Mouse (Mus musculus) cortical plate, adult 2 months (tissue): ENCODE measurements around the gene Ppp6r2. TPM values are rescaled to one million over a fixed set of nuclear protein-coding genes. Genes with fewer than 3 reads are reported as not detected.

Experiments used
- H3K27ac ChIP-seq: fragments of 200-500 bp; 2 replicates; pipeline ENCODE4 v1.5.1; 2012; ENCODE audit warnings: low read length, control low read depth, inconsistent platforms; ENCODE audit not compliant: insufficient read depth
- H3K4me1 ChIP-seq: fragments of 200-500 bp; 2 replicates; pipeline ENCODE4 v1.6.1; 2011; ENCODE audit warnings: low read length; ENCODE audit not compliant: control insufficient read depth, insufficient read depth
- H3K4me3 ChIP-seq: fragments of 200-500 bp; 2 replicates; pipeline ENCODE4 v1.5.1; 2011; ENCODE audit warnings: mild to moderate bottlenecking, low read length, control low read depth; ENCODE audit not compliant: insufficient read depth
- CTCF ChIP-seq: fragments of 200-500 bp; IDR thresholded peaks from 2 replicates; pipeline ENCODE4 v1.5.1; 2011; ENCODE audit warnings: mild to moderate bottlenecking, control low read depth, low read length; ENCODE audit not compliant: insufficient read depth; ENCODE audit errors: extremely low read depth
- POLR2A ChIP-seq: fragments of 200-500 bp; IDR thresholded peaks from 2 replicates; pipeline ENCODE4 v1.6.1; 2011; ENCODE audit warnings: mild to moderate bottlenecking, low read length, control low read depth; ENCODE audit not compliant: insufficient read depth; ENCODE audit errors: extremely low read depth
- polyA plus RNA-seq: library from polyadenylated mRNA; depleted of rRNA; stranded (reverse); fragments of >200 nt; gene quantifications from 2 replicates; pipeline ENCODE4 v1.2.3, GENCODE M21; 2012; rRNA removed

Gene Ppp6r2
- polyA plus RNA-seq: 119 and 135 TPM in 2 replicates

DNA sequence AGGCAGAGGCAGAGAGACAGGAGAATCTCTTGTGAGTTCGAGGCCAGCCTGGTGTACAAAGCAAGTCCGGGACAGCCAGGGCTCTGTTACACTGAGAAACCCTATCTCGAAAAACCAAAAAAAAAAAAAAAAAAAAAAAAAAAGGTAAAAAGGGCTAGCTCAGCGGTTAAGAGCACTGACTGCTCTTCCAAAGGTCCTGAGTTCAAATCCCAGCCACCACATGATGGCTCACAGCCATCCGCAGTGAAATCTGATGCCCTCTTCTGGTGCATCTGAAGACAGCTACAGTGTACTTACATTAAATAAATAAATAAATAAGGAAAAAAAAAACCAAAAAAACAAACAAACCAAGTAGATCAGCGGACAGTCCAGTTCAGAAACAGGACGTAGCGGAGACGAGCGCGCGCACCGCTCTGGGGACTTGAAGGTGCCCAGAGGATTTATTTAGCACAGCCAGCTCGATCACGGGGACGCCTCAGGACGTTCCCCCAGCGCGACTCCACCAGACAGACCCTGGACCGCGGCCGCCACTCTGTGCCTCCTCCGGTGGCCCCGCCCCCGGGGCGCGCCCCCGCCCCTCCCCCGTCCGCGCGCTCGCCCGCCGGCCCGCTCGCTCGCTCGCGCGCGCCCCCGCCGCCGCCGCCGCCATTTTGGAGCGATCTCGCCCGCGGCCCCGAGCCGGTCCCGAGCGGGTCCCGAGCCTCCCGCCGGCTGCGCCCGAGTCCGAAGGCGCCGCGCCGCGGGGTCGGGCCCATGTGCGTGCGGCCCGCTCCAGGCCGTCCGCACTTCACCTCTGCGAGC, at the start of gene Ppp6r2:
Gene Ppp6r2, plus strand, starts transcription at position 639 of the 801 bp plus-strand sequence.
- Histone ChIP-seq H3K4me1 (peaks cover 6% of the 10 kb centered on the region), H3K27ac (peak within 1 kb of the TSS; percentile 100), H3K4me3 (peak within 1 kb of the TSS; percentile 91)
- TF ChIP-seq CTCF: no peak
- 0 out of 2 replicates have a peak, but pooled peaks have one; percentile 21 for TF ChIP-seq POLR2A

DNA sequence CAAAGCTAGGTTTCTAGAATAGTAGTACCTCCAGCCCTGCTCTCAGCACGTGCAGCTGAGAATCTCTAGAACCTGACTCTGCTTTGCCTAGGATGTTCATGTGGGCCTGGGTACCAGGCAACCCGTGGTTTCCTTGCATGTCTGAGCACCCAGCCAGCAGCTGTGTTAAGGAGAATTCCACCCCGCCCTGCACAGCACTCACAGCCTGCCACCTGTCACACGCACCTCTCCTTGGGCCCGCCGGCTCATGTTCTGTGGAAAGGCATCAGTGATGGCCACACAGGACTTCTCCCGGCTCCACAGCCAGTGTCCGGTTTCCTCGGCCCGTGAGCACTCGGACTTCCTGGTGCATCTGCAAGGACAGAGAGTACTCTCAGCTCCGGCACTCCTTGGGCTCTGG, 45.9 kb upstream of the Ppp6r2 start:
- no peak overlapping the region for H3K27ac ChIP-seq
- H3K4me1 ChIP-seq: peaks cover 7% of the 10 kb centered on the region
- no peak overlapping the region for H3K4me3 ChIP-seq
- TF ChIP-seq CTCF (no peak), POLR2A (no peak)

DNA sequence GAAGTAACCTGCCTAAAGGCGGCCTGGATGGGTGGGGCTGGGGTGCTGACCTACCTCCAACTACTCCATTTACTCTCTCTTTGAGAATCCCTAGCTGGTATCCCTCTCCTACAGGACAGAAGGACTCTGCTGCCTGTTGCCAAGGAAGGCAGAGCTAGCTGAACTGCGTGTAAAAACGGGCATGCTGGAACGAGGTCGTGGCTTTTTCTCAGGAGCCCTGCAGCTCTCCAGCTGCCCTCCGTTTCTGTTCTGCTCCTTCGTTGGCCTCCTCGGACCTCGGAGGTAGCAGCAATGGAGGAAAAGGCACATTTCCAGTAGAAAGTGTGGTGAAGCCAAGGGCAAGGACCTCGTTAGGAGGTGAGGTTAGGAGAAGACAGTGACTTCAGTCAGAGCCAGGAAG, 42.4 kb upstream of the Ppp6r2 start:
- H3K27ac ChIP-seq: peak overlapping the region; percentile 2; the same call in 1 of the 2 replicates
- TF ChIP-seq CTCF: no peak
- no peak for TF ChIP-seq POLR2A
- H3K4me1 ChIP-seq: peaks cover 9% of the 10 kb centered on the region
- H3K4me3 ChIP-seq: 0 out of 2 replicates have a peak overlapping the region, but pooled peaks have one; percentile 3

DNA sequence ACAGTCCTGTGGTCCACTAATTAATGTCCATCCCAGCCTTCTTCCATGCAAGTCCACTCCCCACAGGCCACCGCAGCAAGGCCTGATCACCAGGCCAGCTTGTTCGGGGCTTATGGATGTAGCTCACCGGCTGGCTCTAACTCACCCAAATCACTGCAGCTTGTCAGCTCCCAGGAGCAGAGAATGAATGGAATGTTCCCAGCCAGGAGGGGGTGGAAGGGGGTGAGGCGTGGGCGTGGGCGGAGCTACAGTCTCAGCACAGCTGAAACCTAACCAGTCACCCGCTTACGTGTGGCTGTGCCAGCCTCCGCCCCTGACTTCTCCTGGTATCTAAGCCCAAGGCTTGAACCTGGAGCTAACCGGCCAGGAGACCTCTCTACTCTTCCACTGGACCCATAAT, 41.9 kb upstream of the Ppp6r2 start:
- H3K4me1 ChIP-seq: peaks cover 9% of the 10 kb centered on the region
- 0 out of 2 replicates have a peak overlapping the region, but pooled peaks have one; percentile 2 for H3K27ac ChIP-seq
- TF ChIP-seq CTCF: no peak
- TF ChIP-seq POLR2A: peak; percentile 27; the same call in 1 of the 2 replicates
- 0 out of 2 replicates have a peak overlapping the region, but pooled peaks have one; percentile 3 for H3K4me3 ChIP-seq

DNA sequence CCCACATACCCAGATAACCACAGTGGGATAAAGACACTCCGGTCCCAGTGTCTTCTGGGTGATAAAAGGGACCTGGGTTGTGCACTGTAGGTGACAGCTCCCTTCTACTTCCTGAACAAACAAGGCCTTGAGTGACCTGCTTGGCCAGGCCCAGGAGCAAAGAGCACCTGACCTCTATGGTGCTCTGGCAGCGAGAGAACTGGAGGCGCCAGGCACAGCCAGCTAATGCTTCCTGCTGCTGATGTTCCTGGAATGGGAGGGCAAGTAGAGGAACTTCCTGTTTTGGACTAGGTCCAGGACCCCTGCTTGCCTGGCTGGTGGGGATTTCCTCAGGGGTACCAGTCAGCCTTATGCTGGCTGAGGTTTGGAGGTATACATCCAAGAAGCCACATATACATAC, 41.3 kb upstream of the Ppp6r2 start:
- no peak overlapping the region for H3K4me3 ChIP-seq
- peaks cover 9% of the 10 kb centered on the region for H3K4me1 ChIP-seq
- TF ChIP-seq POLR2A (no peak), CTCF (no peak)
- peak overlapping the region; percentile 38 for H3K27ac ChIP-seq

DNA sequence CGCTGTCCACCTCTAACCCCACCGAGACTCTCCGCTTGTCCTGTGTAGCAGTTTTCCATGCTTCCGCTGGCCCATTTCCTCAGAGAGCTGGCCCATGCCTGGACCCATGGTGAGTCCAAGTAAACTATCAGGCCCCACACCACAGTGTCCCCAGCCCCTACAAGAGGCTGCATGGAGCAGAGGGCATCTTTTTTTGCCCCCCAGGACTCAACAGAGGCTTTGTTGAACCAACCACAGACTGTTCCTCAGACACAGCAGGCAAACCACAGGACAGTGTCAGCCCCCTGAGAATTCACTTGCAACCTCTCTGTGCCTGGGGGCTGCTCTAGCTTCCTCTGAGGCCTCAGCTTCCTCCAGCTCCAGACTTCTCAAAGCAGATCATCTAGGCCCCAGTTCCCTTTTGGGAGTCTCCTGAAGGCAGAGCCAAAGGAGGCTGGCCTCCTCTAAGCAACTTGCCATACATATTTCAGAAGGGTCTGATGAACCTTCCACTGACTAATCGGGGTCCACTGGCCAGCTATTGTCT, 39.8 kb upstream of the Ppp6r2 start:
- TF ChIP-seq POLR2A: no peak
- no peak for TF ChIP-seq CTCF
- Histone ChIP-seq H3K4me1 (peaks cover 9% of the 10 kb centered on the region), H3K4me3 (no peak overlapping the region), H3K27ac (no peak overlapping the region)

DNA sequence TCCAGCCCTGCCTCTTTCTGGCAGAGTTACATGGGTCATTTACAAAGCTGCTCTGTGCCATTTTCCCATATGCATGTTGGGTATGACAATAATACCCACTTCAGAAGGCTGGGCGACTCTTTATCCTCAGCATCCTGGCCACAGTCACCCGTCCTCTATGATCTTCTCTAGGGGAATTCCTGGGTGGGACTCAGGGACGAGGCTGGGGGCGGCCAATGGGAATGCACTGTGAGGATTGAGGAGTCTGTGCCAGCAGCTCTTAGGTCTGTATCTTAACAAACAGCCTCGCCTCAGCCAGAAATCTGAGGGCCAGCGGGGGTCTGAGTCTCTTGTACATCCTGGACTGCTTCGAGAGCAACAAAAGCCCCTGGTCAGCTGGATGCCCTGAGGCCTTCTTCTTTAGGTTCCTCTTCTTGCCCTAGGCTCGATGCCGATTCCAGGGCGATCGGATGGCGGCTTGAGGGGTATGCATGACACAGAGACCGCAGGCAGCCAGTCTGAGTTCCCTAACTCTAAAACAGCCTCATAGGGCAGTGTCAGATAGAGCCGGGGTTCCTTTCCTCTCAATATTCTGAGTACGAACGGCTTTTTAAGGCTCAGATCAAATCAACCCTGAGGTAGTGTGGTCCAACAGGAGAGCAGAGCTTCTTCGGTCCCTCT, 38.9 kb upstream of the Ppp6r2 start:
- peak overlapping the region; percentile 79; the same call in 1 of the 2 replicates for H3K27ac ChIP-seq
- H3K4me3 ChIP-seq: peak overlapping the region; percentile 33
- peaks cover 9% of the 10 kb centered on the region for H3K4me1 ChIP-seq
- no peak for TF ChIP-seq CTCF
- no peak for TF ChIP-seq POLR2A

DNA sequence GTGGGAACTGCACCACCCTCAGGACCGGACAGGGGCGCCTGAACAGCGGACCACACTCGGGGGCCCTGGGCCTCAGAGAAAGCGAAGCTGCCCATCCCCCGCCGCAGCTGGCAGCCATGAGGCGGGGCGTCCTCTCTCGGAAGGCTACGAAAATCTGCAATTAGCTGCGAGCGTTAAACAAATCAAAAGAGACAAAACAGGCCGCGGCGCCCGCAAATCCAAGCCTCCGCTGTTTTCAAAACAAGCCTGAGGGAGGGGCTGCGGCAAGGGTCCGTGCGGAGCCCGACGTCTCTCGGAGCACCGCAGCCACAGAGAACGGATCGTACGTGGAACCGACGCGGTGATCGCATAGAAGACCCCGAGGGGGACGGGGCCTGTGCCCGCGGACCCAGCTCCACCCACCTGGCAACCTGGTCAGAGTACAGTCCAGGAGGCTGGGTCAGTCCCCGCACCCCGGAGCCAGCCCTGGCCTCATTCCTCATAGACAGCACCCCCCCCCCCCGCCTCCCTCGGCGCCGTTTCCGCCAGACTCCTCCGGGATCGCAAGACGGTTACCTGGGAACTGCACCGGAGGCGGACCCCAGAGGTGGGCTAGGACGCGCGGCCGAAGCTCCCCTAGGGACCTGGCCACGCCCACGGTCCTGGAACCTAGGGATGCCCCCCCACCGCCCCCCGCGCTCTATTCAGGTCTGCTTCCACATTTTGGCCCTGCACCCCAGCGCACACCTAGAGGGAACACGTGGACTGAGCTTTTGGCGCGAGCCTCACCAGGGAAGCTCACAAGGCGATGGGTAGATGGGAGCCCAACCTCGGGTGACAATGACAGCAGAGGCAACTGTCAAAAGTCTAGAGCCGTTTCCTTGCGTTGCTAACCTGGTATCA, 38.1 kb upstream of the Ppp6r2 start:
- Histone ChIP-seq H3K27ac (peak overlapping the region; percentile 79), H3K4me1 (peaks cover 11% of the 10 kb centered on the region), H3K4me3 (peak overlapping the region; percentile 33)
- TF ChIP-seq CTCF (no peak), POLR2A (no peak)

DNA sequence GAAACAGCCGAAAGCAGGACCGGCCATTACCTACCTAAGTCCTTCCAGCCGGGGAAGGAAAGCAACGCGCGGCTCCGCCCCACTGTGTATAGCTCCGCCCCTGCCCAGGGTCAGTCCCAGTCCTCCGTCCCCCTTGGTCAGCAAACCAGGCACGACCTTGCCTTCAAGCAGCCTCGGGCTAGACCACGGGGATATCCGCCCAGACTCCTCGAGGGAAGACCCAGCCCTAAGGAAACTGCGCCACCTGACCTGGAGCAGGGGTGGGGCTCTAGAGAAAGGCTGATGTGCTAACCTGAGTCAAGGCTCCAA, 37.5 kb upstream of the Ppp6r2 start:
- TF ChIP-seq POLR2A (0 out of 2 replicates have a peak, but pooled peaks have one; percentile 15), CTCF (no peak)
- Histone ChIP-seq H3K4me3 (peak overlapping the region; percentile 33), H3K27ac (no peak overlapping the region), H3K4me1 (peaks cover 11% of the 10 kb centered on the region)

DNA sequence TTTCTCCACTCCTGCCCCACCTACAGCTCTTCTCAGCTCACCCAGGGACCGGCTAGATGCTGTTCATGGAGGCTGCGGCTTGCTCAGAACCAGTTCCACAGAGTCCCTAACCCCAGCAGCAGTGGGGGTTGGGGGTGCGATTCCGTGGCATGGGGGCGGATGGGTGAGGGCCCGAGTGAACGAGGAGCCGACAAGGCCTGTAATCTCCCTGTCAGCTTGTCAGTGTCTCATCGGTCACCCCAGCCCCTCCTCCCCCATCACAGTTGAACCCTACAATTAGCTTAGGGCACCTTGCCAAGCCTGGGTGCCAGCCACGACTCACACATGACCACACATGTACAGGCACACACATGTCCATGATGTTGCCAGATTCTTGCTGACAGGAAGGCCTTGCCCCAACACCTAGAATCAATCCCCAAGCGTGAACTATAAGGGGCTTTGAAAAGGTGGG, 36.4 kb upstream of the Ppp6r2 start:
- H3K4me3 ChIP-seq: no peak overlapping the region
- TF ChIP-seq POLR2A (no peak), CTCF (no peak)
- H3K27ac ChIP-seq: no peak overlapping the region
- peaks cover 10% of the 10 kb centered on the region for H3K4me1 ChIP-seq
